Mouse (Mus musculus) cerebellum, postnatal 25 days (tissue): ENCODE results near the gene Prrc2a.
A peak's percentile ranks its signal among the peaks of the same experiment; 100 is the strongest.
"Not testable (repeated sequence)": the region's sequence is repeated elsewhere in the genome, so short reads cannot be mapped to it uniquely, and the experiment has no call there.

Experiments used
- DNase-seq, 2 experiments: peaks; one replicate each; pipeline ENCODE4 v3.0.0; 2021; ENCODE audit warnings: mixed read lengths in 2 of 2

The Prrc2a gene

GRCm38 (mm10) chr17:35132174-35132560 lies 32.5 kb downstream of the Prrc2a start:
- no peak for DNase-seq

- no peak for DNase-seq
Observed at GRCm38 (mm10) chr17:35131500-35132173, 33.1 kb downstream of the Prrc2a start, which contains the start of gene Apom. Gene Apom (minus strand): TSS chr17:35132050.

- no peak for DNase-seq
Observed at GRCm38 (mm10) chr17:35131038-35131437, 33.7 kb downstream of the Prrc2a start.

- DNase-seq = no peak
Observed at GRCm38 (mm10) chr17:35128996-35129395, 35.7 kb downstream of the Prrc2a start.

GRCm38 (mm10) chr17:35127017-35127416 lies 37.7 kb downstream of the Prrc2a start:
- no peak for DNase-seq

GRCm38 (mm10) chr17:35126206-35126611 lies 38.5 kb downstream of the Prrc2a start, which contains the start of gene D17H6S53E:
Gene D17H6S53E (plus strand): TSS chr17:35126373.
- DNase-seq = peak; percentile 80

GRCm38 (mm10) chr17:35125578-35125977 lies 39.1 kb downstream of the Prrc2a start:
- DNase-seq = no peak

- DNase-seq = no peak
Observed at GRCm38 (mm10) chr17:35125081-35125480, 39.6 kb downstream of the Prrc2a start.

- DNase-seq = not testable (repeated sequence)
Observed at GRCm38 (mm10) chr17:35124261-35124896, 40.3 kb downstream of the Prrc2a start.

GRCm38 (mm10) chr17:35123287-35123686 lies 41.4 kb downstream of the Prrc2a start:
- not testable (repeated sequence) for DNase-seq

- DNase-seq = peak in 1 of 2 experiments; percentile 80
Observed at GRCm38 (mm10) chr17:35121871-35122303, 42.8 kb downstream of the Prrc2a start, which contains the start of gene Csnk2b. Gene Csnk2b (minus strand): TSS chr17:35122053.

GRCm38 (mm10) chr17:35121143-35121799 lies 43.4 kb downstream of the Prrc2a start, which contains the start of gene Gpank1:
Gene Gpank1 (plus strand): TSS chr17:35121455.
- DNase-seq = peak; percentile 98 to 99

GRCm38 (mm10) chr17:35120745-35121142 lies 44.0 kb downstream of the Prrc2a start:
- DNase-seq = peak in 1 of 2 experiments; percentile 75

GRCm38 (mm10) chr17:35115046-35116019 lies 49.4 kb downstream of the Prrc2a start, which contains the start of gene Ly6g5b:
Gene Ly6g5b (minus strand): TSS chr17:35115428.
- peak in 1 of 2 experiments; percentile 62 for DNase-seq

GRCm38 (mm10) chr17:35111774-35112173 lies 52.9 kb downstream of the Prrc2a start:
- no peak for DNase-seq

- DNase-seq = peak; percentile 71 to 73
Observed at GRCm38 (mm10) chr17:35108097-35108496, 56.6 kb downstream of the Prrc2a start, which contains the start of gene Ly6g5c. Gene Ly6g5c (plus strand): TSS chr17:35108279.

- no peak for DNase-seq
Observed at GRCm38 (mm10) chr17:35106522-35106921, 58.2 kb downstream of the Prrc2a start.

- DNase-seq = peak; percentile 77 to 82
Observed at GRCm38 (mm10) chr17:35105740-35106389, 58.8 kb downstream of the Prrc2a start.

- peak in 1 of 2 experiments; percentile 19 for DNase-seq
Observed at GRCm38 (mm10) chr17:35104754-35105153, 59.9 kb downstream of the Prrc2a start.

GRCm38 (mm10) chr17:35104079-35104478 lies 60.6 kb downstream of the Prrc2a start:
- no peak for DNase-seq

- DNase-seq = peak in 1 of 2 experiments; percentile 47
Observed at GRCm38 (mm10) chr17:35103221-35103690, 61.4 kb downstream of the Prrc2a start.
